Mouse (Mus musculus) left cerebral cortex, adult 11 months (tissue): ENCODE results near the gene Ebna1bp2.

Experiments used
- DNase-seq: peaks from one replicate; pipeline ENCODE4 v3.0.0; 2022; ENCODE audit warnings: low spot score

Ebna1bp2 gene

DNA sequence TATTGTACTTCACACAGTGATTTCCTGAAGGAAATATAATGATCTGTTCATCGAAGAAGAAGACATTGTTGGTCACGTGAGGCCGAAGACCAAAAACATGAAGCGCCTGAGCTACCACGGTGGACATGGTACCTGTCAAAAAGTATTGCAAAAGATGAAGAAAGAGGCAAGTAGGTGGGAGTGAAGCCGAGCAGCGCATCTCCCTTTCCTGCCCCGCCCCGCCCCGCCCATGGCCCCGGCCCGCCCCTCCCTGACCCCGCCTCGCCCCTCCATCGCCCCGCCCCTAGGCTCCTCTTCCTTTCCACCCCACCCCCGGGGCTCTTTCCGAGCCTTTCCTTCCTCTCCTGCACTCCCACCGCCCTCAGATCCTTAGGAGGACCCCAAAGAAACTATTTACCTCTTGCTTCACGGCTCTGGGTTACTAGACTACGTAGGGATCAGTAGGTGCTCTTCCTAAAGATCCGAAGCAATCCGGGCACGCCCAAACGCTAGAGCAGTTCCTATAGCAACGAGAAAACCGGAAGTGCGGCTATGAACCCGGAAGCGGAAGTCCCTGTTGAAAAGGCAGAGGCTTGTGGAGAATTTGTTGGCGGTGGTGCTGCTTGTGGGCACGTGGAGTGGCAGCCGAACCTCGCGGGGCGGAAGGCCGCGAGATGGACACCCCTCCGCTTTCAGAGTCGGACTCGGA is at the start of gene Ebna1bp2, which contains the start of gene Cfap57:
Gene Ebna1bp2, plus strand, starts transcription at position 521 of the 688 bp plus-strand sequence.
Gene Cfap57, minus strand, starts transcription at position 499 of the 688 bp plus-strand sequence.
- DNase-seq: peak; percentile 87

DNA sequence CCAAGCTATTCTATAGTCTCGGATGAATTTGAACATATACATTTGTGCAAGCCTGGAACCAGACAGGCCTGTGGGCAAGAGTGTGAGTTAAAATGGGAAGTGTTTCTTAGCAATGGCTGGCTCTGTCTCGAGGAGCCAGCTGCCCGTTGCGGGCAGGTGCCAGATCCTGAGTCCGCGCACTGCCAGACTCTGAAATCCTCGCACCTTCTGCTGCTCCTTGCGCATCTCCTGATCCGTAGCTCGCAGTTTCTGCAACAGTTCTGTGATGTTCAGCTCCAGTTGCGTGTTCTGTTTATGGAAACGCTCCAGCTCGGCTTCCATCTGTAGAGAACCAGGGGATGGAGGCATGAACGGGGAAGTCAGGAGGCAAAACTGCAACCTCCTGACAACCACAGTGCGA is 49.2 kb upstream of the Ebna1bp2 start:
- peak; percentile 63 for DNase-seq

DNA sequence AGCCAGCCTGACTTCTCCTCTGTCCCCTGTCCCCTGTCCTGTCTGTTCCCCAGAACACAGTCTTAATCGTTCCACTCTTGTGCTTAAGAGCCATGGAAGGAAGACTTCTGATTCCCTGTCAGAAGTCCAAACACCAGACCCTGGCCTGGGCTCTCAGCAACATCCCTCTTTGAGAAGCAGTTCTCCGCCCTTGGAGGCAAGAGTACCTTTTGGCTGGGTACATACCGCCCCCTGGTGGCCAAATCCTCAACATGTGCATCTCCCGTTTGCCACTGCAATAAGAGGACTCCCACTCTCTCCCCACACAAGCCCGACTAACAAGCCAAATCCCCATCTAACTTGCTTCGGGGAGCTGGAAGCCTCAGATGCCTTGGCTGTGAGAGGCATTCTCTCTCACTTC is 44.5 kb upstream of the Ebna1bp2 start:
- DNase-seq: peak; percentile 78

DNA sequence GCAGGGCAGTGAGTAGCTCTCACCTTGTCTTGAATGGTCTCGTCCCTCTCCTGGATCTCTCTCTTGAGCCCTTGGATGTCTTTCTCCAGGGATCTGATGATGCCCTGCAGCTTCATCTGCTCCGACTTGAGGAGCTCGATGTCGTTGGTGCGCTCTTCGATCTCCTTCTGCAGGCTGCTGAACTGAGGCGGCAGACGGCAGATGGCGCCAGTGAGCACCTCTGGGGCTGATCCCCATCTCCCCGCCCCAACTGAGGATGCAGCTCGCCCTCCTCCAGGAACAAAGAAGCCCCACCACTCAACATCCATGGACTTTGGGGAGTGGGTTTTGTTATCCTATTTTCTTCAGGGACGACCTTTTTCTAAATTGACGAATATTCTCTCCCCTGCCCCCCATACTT is 41.3 kb upstream of the Ebna1bp2 start:
- no peak for DNase-seq

DNA sequence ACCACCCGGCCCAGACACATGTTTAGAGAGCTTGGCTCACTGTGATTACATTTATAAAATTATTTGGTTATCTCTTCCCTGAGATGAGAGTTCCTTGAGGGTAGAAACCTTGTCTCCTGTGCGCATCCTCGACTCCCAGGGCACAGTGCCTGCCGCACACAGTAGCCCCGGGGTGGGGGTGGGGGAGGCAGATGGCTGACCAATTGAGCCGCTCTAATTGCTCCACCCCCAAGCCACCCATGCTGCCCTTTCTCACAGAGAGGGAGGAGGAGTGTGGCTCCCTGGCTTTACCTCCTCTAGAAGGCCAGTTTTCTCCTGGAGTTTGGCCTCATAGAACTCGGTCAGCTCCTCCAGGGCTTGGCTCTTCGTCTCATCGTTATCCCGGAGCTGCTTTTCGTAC is 39.1 kb upstream of the Ebna1bp2 start:
- no peak for DNase-seq

DNA sequence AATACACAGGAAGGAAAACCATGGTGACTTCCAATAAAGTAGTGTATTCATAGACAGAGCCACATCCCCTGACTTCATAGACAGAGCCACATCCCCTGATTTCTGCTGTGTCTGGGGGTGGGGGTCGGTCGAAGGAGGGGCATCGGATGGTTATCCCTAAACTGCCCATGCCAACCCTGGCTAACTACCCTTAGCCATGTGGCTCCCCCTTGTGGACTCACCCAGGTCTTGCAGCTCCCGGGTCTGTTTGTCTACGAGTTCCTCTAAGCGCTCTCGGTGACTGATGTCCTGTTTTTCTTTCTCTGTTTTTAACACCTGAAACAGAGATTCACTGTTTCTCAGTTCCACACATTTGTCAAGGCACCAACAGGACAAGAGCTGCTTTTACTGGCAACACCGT is 38.0 kb upstream of the Ebna1bp2 start:
- no peak for DNase-seq

DNA sequence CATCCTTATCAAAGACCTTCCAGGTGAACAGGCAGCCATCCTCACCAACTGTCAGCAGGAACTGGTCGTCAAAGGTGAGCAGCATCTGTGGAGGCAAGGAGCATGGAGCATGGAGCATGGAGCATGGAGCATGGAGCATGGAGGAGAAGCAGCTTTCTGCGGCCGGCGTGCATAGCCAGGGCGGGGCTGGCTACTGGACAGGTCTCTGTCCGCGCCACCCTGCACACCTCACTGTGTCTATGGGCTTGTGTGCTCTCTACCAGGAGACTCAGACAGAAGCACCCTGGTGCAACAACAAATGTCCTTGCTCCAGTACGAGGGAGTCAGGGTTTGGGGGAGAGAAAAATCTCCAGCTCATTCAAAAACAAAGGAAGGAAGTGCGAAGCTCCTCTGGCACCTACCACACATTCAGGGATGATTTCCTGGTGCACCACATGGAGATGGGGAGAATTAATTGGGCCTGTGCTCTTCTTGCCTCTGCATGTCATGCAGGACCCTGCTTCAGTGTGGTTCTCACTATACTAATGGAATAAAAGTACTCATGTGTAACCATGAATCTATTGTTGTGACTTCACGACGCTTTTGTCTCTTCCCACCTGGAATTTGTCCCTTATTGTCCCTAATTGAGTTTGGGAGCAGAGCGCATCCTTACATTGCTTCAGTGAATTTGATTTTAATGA is 31.4 kb upstream of the Ebna1bp2 start:
- no peak for DNase-seq

DNA sequence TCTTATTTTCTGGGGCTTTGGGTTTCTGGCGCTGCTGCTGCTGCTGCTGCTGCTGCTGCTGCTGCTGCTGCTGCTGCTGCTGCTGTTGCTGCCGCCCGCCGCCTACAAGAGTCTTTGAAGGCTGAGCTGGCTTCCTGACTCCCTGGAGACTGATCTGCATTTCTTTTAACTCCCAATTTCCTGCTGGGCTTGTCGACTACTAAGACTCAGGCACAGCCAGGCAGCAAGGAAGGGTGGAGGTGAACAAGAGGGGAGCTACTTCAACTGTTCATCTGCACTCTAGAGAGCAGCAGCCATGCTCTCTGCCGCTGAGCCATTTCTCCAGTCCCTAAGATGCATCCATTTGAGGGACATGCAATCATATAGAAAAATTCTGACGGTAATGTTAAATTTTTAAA is 30.9 kb upstream of the Ebna1bp2 start:
- DNase-seq: no peak

DNA sequence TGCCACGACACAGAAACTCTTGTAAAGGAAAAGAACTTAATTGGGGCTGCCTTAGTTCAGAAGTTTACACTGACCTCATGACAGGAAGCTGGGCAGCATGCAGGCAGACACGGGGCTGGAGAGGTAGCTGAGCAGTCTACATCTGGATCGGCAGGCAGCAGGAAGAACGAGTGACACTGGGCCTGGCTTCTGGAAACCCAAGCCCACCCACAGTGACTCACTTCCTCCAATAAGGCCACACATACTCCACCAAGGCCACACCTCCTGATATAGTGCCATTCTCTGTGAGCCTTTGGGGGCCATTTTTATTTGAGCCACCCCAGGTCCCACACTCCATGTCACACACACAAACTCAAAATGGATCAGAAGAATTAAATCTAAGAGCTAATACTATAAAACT is 16.5 kb upstream of the Ebna1bp2 start:
- no peak for DNase-seq

DNA sequence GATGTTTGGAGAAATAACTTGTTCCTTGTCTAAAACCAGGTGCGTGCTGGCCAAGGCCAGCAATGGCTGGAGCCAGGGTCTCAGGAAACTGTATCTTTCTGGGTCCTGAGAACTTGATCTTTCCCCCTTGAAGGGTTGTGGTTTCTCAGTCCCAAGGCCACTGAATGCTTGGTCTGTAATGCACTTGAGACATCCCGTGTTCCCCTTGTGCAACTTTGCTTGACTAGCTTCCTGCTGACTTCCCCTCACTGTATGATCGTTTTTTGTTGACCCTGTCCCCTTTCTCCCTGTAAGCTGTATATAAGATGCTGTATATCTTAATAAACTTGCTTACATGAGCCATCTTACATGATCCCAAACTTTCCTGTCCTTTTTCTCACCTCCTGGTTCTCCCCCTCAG is 10.8 kb upstream of the Ebna1bp2 start:
- DNase-seq: no peak

DNA sequence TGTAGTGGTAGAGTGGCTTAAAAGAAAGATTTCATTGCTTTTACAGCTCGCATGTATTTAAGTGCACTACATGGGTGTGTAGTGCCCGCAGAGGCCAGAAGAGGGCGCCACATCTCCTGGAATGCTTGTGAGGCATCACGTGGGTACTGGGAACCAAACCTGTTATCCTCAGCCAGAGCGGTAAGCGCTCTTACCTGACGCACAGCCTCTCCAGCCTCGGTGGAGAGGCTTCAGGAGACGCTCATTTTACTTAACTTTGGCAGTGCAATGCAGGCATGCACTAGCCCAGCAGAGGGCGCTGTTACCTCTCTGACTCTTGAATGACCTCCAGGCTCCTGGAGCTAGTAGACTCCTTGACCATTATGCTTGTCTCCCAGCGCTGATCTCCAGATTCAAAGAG is 8.0 kb upstream of the Ebna1bp2 start:
- no peak for DNase-seq

DNA sequence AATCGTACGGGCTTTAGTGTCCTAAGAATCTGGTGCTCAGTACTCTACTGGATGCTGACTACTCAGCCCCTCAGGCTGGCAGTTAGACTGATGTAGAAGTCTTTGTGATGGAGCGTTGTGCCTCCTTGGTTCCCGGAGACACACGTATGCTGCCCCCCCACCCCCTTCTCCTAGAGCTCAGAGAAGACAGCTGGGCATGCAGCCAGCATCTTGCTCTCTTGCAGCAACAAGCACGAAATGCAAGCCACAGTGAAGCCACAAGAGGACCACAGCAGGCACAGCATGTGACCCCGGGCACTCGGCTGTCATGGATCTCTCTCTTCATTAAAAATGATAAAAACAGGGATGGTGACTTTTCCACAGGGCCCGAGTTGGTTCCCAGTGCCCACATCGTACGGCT is 5.2 kb upstream of the Ebna1bp2 start:
- no peak for DNase-seq

DNA sequence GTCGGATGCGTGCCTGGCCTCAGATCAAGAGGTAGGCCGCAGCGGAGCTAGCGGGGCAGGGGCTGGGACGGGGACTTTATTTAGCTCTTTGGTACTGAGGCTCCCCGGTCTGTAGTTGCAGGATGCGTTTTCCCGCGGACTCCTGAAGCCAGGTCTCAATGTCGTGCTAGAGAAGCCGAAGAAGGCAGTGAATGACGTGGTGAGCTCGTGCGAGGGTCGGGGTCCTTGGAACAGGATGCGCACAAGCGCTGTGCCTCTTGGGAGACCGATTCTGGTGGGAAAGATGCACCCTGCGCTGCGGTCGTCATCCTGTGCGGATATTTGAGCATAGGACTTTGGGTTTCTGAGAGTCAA is 345 bp downstream of the Ebna1bp2 start:
- DNase-seq: no peak

DNA sequence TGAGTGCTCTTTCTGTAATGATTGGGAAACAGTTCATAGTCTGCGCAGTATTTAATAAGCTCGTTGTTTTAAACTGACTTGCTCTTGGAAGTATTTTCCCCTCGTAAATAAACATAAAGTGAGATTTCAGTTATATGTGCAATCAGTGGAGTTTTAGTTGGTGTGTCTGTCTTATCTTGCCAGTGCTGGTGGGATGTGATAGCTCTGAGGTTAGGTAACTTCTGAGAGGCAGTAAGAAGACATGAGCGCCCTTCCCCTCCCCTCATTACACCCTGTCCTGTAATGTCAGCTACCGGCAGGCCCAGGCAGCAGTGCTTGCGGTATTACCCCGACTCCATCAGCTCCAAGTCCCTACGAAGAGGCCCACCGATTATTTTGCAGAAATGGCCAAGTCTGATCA is 1.2 kb downstream of the Ebna1bp2 start:
- DNase-seq: no peak

DNA sequence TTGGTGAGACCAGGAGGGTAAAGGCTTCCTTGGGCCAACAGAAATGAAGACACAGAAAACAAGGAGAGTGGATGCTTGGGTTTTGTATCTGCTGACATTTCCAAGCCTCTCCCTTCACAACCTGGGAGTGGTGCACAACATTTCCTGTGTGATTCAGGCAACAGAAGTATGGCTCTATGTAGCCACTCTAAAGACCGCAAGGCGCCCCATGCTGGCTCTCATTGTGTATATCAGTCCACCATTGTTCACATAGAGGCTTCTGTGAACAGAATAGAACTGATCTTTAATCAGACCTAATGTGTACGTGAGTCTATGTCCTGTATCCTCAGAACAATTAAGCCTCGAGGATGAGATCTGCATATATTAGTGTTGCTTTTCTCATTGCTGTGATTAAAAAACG is 9.7 kb downstream of the Ebna1bp2 start:
- no peak for DNase-seq

DNA sequence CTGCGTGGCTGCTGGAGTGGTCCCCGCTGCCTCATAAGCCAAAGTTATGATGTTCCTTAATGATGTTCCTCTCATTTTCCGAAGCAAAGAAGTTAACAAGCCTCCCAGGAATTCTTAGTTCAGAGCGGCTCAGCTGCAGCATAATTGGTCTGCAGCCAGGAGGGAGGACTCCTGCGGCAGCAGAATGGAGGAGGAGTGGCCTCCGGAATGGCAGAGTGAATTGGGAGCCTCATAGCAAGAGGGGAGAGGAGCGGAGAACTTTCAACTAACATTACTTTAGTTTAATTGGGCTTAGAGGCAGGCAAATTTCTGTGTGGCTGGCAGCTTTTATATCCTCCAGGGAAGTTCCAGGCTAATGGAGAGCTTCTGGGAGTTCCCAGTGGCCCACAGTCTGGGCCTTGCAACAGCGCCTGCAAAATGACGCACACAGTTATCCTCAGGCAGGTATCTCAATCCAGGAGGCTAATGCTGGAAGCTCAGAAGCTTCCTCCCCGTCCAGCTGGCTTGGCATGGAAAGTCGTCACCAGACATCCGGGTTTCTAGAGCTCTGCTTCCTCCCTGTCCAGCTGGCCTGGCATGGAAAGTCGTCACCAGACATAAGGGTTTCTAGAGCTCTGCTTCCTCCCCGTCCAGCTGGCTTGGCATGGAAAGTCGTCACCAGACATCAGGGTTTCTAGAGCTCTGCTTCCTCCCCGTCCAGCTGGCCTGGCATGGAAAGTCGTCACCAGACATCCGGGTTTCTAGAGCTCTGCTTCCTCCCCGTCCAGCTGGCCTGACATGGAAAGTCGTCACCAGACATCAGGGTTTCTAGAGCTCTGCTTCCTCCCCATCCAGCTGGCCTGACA is 22.0 kb downstream of the Ebna1bp2 start:
- DNase-seq: no peak

DNA sequence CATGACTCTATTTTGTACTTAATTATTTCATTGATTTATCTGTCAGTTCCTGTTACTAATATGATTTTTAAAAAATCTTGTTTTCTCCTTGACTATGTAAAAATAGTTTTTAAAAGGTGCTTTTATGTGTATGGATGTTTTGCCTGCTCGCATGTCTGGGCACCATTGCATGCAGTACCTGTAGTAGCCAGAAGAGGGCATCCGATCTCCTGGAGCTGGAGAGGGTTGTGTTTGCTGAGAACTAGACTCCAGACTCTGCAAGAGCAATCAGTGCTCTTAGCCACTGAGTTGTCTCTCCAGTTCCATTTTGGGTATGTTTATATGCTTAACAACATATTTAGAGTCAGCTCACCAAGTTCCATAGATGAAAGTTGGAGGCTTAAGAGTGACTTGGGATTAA is 24.6 kb downstream of the Ebna1bp2 start:
- no peak for DNase-seq

DNA sequence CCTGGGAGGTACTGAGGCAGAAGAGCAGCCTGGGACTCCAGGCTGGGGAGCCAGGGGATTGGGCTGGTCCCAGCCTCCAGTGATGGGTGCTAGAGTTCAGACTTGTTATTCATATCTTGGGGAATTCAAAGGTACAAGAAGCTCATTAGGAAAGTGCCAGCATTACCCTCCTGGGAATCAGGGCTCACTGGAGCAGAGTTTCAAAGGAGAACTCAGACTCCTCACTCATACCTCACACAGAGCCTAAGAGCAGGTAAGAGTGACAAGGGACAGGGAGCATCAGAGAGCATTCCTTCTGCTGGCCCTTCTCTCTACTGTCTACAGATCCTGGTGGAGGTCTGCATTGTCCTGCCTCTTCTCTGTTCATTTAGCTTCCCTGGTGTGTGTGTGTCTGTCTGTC is 38.1 kb downstream of the Ebna1bp2 start, which contains the start of gene Olfr62:
Gene Olfr62, plus strand, starts transcription at position 301 of the 400 bp plus-strand sequence.
- DNase-seq: no peak
